Mouse (Mus musculus): ENCODE results near the gene Cd27.

Cd27 gene

DNA sequence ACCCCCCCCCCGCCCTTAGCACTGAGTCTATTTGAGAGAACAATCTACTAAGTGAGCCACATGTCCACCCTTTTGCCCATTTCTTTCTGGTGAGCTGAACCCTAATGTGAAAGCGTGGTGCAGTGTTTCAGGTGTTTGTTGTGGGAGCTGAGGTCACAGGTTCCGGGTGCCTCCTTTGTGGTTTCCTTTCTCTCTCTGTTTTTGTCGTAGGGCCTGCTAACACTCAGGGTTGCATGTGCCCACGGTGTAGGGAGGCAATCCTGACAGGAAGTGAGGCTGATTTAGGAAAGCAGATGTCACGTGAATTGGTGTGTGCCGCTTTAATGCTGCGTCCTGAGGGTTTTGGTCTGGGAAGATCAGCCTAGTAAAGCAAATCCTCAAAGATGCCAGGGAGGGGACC lies 4.8 kb upstream of the Cd27 start:
- DNase-seq = no peak

DNA sequence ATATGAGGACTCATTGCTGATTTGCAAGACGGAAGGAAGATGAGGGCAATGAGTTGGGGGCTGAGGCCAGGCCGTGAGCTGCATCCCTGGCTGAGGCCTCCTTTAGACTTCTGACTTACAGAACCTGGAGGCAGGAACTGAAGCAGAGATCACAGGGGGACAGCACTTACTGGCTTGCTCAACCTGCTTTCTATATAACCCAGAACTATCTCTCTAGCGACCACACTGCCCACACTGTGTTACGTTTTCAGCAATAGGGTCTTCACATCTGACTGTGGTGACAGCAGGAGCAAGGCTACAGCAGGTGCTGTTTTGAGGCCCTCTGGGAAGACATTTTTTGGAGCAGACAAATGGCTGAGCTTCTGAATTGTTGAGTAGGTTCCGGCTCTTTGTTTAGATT lies 3.8 kb upstream of the Cd27 start:
- no peak for DNase-seq

DNA sequence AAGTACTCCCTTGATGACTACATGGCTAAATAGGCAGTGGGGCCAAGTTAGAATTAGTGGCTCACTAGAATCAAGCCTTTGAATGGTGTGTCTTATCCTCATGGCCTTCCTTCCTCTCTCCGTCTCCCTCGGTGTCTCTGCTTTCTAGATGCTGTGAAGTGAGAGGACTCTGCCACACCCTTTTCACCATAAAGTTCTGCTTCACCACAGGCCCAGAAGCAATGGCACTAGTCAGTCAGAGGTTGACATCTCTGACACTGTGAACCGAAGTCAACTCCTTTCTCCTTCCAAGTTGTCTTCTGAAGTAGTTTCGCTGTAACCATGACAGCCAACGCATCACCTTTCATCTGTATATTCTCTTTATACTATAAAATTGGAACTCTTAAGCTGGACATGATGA lies 2.7 kb upstream of the Cd27 start:
- peak in 1 of 2 experiments; percentile 5 for DNase-seq

DNA sequence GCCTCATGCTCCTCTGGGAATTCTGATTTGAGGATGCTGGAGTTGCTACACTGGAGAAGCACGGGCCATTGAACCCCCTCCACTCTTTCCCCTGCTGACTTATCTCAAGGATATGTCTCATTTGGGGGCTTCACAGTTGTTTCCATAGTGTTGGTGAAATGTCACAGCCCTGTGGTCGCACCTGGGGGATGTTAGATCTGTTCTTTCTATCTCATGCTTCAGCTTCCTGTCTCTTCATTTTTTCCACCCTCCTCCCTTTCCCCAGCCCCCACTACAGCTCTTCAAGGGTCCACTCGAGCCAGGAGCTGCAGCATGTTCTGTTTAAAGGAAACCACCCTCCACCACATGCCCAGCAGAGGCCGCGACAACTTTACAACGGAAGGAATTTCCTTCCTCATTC lies 1.6 kb upstream of the Cd27 start:
- DNase-seq = no peak

DNA sequence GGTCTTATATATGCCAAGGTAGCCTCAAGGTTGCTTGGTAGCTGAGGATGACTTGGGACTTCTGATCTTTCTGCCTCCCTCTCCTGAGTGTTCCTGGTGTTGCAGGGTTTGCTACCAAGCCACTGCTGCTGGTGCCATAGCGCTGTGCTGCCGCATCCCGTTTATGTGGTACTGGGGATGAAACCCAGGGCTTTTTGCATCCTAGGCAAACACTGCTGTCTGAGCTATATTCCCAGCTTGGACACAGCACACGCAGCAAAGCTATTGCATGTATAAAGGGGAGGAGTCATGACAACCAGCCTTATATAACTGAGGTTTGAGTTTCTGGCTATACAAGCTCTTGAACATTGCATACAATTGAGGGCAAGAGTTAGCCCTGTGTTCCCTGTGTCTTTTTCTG lies 611 bp upstream of the Cd27 start:
- DNase-seq = no peak

DNA sequence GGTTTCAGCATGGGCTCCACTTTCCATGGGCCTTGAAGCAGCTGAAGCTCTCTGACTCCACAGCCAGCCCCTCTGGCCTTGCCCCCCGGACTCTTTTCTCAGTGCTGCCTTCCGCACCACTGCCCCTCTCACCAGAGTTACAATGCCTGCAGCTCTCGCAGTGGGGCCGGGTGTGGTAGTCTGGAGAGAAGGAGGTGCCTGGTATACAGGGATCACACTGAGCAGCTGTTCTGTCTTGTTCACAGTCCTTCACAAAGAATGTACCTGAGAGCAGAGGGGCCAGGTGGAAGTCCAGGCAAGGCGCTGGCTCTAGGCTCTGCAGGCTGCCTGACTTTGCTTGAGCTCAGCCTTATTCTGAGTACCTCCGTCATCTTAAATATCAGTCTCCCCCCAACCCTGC lies 469 bp downstream of the Cd27 start:
- DNase-seq = no peak

DNA sequence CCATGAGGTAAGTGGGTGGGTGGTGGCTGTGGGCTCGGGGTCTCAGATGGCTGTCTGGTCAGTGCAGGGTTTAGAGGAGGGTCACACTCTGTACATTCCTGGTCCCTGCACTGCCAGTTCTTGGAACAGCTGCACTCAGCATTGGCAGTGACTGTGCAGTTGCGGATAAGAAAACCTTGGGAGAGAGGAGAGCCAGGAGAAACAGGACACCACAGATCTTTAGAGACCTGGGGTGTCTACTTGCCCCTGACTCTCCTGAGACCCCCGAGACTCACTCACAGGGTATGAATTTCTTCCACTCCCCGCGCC lies 2.3 kb downstream of the Cd27 start:
- no peak for DNase-seq

DNA sequence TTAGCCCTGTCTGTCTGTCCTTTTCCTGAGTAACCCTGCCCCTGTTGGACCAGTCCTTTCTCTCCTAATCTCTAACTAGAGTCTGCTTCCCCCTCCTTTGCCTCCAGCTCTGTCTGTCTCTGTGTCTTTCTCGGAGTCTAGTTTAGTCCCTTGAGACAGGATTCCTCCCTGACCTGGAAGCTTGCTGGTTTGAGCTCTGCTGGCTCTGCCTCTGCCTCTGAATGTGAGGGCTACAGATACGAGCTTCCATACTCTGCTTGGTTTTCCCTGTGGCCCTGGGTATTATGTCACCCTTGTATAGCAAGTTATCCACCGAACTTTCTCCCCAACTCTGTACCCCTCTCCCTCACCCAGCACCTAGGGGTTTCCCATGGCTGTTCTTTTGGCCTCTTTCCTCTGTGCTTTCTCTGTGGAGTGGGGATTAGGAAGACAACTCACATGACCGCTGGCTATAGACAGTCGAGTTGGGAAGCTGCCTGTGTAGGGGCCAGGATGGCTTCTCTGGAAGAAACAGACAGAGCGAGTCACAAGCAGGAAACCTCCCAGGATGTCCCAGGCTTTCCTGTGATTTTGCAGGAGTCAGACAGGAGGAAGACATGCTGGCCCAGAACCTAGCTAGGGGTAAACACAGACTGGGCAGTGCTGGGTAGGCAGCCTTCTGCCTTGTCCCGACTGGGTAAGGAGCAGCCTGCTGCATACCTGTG lies 2.8 kb downstream of the Cd27 start:
- peak in 1 of 2 experiments; percentile 31 for DNase-seq

DNA sequence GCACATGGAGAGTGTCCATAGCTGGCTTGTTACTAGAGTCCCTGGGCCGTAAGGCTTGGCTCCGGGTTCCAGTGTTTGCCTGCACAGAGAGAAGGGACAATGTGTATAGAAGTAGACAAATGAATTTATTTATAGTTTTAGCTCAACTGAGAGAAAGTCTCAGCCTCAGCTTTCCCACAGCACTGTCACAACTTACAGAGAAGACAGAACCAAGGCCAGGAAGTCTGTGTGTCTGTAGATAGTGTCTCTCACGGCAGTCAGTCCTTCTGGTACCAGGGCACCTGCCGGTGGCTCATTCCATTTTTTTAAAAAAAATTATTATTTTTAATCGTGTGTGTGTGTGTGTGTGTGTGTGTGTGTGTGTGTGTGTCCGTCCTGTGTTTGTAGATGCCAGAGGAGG lies 4.3 kb downstream of the Cd27 start:
- no peak for DNase-seq

DNA sequence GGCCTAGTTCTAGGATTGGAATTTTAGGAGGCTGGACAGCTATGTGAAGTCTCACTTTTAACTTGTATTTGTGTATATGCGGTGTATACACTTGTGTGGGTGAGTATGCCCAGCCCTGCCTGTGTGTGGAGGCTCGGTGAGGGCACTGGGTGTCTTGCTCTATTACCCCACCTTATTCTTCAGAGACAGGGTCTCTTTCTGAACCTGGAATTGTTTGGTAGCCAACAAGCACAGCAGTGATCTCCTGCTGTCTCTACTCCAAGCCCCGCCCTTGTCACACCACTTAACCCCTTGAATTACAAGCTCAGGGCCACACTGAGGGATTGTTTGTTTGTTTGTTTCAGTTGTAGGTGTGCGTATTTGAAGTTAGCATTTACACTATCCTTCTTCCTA lies 4.8 kb downstream of the Cd27 start:
- no peak for DNase-seq

DNA sequence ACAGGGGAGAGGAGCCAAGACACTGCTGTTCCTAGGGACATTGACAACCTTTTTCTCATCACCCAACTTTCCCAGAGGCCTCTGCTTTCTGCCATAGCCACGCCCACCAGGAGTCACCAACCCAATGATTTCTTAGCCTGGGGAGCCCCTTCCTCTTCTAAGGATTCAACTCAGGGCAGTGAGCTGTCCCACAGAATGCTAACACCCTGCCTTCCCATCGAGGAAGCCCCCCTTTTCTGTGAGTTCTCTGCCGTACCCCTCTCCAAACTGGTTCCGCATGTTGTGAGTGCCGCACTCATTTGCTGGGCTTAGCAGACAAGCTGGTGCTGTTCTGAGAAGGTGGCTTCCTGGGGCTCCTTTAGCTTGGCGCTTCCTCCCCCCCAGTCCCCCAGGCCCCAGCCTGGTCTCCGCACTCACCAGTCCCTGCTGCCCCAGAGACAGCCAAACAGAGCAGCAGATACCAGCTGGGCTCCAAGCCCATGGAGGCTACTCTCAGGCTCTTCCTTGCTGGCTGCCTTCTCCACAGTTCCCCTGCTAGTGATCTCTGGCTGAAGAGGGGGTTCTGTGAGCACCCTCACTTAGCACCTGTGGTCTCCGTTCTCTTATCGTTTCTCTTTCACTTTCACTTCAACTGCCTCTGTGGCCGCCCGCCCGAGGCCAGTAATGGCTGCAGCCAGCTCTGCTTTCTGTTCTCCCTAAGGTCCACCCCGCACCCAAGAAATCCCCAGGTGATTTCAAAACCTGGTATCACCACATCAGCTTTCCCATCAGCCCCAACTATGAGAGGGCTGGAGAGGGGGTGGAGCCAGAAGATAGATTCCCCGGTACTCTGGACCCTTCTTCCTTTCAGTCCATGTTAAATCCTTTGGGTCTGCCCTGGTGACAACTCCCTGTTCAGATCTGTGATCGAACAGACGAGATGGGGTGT lies 5.4 kb downstream of the Cd27 start, which contains the start of gene Tapbpl:
Gene Tapbpl (minus strand): TSS at position 744 of the 928 bp plus-strand sequence.
- peak; percentile 70 to 76 for DNase-seq

DNA sequence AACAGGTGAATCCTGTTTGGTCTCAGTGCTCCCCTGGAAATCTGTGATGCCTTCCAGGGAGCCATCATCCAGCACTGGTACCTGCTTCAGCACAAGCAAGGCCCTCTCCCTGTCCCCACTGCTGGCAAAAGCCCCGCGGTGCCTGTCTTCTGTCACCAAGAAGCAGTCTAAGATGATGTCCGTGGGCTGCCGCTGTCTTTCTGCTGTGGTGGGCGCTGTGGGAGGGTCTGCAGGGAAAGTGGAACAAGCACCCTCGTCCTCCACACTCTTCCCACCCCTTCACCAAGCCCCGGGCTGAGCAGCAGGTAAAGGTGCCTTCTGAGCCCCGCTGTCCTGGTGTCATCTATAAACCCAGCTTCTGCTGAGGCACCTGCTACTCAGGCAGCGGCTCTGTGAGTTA lies 6.2 kb downstream of the Cd27 start:
- no peak for DNase-seq

DNA sequence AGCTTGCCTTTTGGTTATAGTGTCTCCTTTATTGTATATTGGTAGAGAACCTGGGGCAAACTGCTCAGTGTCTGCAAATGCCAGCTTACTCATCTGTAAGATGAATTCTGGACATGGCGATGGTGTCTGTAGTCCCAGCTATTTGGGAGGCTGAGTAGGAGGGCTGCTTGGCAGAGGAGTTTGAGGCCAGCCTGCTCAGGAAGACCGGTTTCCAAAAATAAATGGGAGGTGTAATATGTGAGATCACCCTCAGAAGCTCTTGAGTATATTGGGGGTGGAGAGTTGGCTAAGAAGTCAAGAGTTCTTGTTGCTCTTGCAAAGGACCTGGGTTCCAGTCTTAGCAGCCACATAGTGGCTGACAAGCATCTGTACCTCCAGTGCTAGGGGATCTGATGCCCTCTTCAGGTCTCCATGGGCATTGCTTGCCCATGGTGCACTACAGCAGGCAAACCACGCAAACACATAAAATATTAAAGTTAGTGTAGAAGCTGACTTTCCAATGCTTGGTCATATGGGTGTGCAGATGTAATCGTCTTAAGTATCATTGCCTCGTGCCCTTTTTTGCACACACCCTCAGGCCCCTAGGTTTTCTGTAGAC lies 11.2 kb downstream of the Cd27 start:
- peak in 1 of 2 experiments; percentile 39 for DNase-seq

DNA sequence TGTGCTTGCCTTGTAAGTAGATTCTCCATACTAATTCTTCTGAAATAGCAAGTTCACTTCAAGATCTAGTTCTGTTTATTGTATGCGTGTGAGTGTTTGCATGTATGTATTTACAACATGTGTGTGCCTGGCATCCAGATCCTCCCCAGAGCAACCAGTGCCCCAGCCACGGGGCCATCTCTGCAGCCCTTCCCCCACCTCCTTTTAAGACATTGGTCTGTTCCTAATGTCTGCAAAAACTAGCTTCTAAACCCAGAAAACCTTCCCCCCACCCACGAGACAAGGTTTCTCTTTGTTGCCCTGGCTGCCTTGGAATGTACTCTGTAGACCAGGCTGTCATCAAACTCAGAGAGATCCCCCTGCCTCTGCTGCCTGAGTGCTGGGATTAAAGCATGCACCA lies 14.2 kb downstream of the Cd27 start:
- no peak for DNase-seq

DNA sequence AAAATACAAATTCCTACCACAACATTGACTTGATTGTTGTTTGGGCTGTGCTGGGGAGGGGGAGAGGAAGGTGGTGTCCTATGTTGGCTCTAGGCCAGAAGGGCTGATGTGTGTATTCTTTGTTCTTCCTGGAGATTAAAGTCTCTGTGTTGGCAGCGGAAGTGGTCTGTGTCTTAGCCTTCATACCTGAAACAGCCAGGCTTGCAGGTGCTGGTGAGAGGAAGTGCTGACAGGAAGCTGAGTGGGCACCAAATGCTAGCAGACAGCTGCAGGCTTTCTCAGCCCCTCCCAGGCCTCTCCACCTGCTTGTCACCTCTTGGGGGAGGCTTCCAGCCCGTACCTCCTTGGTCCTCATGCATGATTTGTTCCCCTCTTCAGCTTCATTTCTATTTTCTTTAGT lies 14.7 kb downstream of the Cd27 start:
- DNase-seq = peak in 1 of 2 experiments; percentile 31

DNA sequence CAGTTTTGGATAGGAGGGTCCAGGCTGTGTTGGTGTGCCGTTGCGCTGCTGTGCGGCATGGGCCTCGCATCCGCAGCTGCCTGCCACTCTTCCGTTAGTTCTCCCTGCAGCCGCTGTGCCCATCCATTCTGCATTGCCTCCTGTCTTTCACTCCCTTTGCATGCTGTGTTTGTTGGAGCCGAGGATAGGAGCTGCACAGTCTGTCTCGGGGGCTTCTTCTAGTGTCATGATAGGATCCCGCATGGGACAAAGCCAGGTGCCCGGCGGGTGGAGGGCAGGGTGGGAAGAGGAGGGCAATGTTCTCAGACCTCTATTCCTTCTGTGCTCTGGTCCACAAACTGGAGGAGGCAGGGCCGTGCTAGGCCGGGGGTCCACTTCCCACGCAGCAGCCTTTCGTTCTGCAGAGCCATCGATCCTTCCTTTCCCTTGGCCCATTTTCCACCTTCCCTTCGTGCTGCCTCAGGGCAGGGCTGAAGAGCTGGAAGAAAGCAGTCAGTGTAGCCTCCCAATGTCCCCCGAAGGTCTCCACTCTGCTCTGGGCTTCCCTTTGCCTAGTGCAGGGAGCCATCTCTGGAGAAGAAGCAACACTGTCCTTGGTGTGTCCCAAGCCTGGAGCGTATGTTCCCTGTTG lies 15.6 kb downstream of the Cd27 start:
- DNase-seq = no peak

DNA sequence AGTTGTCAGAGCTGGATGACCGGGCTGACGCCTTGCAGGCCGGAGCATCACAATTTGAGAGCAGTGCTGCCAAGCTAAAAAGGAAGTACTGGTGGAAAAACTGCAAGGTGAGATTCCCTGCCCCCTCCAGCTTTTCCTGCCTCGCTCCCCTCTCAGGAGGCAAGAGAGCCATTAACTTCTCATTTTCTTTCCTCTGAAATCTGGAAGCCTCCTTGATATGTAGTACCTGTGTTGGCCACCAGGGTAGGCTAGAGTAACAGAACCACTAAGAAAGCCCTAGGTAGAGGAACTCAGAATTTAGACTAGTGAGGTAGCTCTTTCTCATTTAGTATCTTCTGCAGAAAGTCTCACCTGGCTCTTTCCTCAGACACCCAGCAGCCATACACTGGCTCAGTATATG lies 17.8 kb downstream of the Cd27 start:
- DNase-seq = peak in 1 of 2 experiments; percentile 83

DNA sequence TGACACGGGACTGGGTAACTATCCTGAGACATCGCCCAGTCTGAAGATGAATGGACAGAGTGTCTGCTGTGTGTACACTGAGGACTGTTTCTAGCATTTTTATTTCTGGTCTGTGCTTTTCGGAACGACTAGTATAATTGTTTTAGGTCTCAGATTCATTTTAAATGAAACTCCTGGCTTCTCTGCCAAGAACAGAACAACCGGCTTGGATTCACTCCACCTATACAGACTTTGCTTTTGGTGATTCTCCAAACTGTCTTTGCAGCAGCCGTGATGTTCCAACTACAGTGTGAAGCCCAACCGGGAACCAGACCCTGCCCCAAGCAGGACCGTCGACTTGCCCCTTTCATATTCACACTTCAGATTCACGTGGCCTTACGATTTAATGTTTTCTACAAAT lies 18.9 kb downstream of the Cd27 start:
- no peak for DNase-seq

DNA sequence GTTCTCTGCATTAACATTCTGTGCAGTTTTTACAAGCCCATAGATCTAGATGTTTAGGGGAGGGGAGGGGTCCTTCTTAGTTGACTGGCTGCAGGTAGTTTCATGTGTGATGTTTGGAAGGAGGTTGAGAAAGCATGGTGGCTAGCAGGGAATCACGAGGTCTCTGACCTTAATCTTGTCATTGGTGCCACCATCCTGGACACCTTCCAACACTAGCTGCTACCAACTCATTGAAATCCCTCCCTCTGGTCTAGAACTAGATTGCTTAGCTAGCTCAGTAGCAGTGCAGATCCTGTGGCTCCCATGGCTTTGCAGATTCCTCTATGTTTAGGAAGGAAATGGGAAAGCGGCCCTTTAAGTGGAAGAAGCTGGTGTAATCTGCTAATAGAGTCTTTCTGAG lies 19.9 kb downstream of the Cd27 start:
- DNase-seq = no peak

DNA sequence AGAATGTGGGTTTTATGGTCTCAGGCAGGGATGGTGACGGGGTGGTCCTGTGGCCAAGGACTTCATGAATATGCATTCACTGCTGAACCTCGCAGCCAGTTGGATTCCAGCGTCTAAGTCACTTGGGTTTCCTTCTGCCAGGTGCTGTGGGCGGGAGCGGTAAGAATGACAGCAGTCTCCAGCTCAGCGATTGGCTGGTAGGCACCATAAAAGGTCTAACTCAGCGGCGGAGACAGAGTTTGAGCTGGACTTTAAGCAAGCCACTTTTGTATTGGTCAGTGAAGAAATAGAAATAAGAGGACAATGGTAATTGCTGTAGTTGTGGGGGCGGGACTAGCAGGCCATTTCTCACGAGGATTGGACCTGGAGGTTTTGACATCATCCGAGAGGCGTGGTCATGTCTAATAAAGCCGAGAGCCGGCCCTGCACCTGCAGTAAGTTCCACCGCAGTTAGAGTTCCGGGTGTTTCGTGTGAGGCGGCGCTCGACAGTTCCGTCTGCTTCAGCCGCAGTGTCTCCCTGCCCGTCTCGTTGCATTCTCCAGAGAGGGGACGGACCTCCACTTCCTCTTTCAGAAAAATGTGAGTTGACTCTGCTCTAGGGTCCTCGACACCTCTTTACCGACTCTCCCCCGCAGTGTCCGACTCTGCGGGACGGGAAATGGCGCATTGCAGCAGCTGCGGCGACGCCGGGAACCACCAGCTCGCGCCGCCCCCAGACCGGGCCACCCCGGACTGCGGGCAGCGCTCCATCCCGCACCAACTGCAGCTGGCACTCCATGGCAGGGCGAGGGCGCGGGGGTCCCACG lies 21.5 kb downstream of the Cd27 start, which contains the start of gene Vamp1:
Gene Vamp1 (plus strand): TSS at position 404 of the 807 bp plus-strand sequence.
- DNase-seq = peak; percentile 97 to 98

DNA sequence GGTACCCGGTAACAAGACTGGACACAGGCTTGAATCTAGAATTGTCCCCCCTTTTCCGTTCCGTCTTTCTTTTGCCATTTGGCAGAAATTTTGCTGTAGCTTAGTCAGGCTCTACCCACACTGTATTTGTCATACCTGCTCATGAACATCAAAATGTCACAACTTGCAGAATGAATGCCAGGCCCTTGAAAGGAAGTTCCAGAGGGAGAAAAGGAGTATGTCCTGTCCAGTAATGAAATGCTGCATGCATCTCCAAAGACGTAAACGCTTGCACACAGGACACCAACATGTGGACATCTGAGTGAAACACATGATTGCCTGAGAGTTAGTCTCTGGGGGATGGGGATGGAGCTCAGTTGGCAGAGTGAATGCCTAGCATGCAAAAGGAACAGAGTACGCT lies 23.1 kb downstream of the Cd27 start:
- no peak for DNase-seq

DNA sequence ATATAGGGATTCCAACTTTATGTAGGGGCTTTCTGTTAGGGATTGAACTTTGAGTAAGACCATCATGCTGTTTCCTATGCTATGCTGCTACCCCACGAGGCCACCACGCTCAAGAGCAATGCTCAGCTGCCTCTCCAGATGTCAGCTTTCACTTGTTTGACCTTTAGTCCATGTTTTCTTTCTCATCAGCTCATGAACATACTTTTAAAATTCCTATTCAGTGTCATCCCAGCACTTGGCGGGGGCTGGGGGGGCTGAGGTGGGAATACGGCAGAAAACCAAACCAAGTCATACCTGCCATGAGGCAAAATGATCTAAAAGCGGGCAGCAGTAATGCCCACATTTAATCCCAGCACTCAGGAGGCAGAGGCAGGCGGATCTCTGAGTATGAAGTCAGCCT lies 23.7 kb downstream of the Cd27 start:
- no peak for DNase-seq
